Mouse (Mus musculus): ENCODE data around the gene Rasa4. TPM values are rescaled to one million over a fixed set of nuclear protein-coding genes. Genes with fewer than 3 reads are reported as not detected.
A peak's percentile ranks its signal among the peaks of the same experiment; 100 is the strongest.
"Not testable (repeated sequence)": the region's sequence is repeated elsewhere in the genome, so short reads cannot be mapped to it uniquely, and the experiment has no call there.

The Rasa4 gene
- total RNA-seq (2021): 1 to 10 TPM; 5.5 to 6.3 TPM

DNA sequence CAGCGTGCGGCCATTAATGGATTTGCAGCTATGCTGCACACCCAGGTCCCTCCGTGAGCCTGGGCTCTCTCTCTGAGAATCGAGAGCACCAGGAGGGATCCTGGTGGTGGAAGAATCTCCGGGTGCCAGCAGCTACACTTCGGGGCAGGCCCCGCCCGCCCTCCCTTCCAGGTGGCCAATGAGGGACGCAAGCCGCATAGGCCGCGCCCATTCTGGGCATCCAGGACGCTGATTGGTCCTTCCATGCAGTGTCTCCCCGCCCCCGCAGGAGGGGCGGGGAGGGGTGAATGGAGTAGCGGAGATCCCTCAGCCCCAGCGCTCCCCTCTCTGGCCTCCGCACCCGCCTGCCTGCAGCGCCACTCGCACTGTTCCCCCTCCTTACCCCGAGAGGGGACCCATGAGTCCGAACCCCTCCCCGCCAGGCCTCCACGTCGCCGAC, at the start of gene Rasa4:
Gene Rasa4, plus strand, starts transcription at position 248 of the 439 bp plus-strand sequence.
- DNase-seq: peak; percentile 94 to 95
- intact Hi-C loops (cut with DNase I): no loop called here

- intact Hi-C loops (cut with DNase I): no loop called here
- DNase-seq: no peak
These were observed 48.8 kb upstream of the Rasa4 start for GRCm38 (mm10) chr5:136034868-136035267.

GRCm38 (mm10) chr5:136035285-136035684, 48.4 kb upstream of the Rasa4 start:
- intact Hi-C loops (cut with DNase I): no loop called here
- DNase-seq: no peak

GRCm38 (mm10) chr5:136036667-136037066, 47.0 kb upstream of the Rasa4 start:
- DNase-seq: no peak

DNA sequence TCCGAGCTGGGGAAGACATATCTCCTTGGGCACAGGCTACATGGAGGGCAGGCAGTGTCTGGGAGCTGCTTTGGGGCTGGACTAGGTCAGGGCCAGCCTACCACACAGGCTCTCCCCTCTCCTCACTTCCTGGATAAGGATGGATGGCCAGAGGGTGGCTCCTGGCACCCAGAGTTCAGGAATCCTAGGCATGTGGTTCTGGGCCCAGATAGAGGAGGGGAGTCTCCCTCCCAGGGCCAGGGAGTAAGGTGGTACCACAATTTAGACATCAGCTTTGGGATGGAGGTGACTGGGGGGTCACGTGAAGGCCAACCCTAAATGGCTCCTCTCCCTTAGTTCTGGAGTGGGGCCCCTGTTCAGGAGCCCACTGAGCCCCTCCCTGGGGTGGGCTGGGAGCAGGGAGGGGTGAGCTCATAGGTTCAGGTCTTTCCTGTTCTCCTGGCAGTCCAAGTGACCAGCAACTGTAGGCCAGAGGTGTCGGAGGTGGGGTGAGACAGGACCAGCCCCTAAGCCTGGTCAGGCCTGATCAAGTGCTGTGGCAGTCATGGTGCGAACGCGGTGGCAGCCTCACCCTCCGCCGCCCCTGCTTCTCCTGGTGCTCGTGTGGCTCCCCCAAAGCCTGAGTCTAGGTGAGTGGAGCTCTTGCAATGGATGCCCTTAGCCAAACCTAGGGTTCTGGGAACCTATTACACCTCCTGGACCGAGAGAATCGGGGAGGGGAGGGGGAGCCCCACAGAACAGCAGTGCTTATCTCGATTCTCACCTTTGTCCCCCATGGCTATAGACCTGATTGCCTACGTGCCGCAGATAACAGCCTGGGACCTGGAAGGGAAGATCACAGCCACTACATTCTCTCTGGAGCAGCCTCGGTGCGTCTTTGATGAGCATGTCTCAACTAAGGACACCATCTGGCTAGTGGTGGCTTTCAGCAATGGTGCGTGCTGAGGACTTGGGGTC, 45.2 kb upstream of the Rasa4 start, which contains the start of gene Upk3b:
Gene Upk3b, plus strand, starts transcription at position 239 of the 957 bp plus-strand sequence.
- no peak for DNase-seq
- intact Hi-C loops (cut with DNase I): no loop called here

More at GRCm38 (mm10) chr5:136036667-136037066, 47.0 kb upstream of the Rasa4 start:
- intact Hi-C loops (cut with DNase I): no loop called here

DNA sequence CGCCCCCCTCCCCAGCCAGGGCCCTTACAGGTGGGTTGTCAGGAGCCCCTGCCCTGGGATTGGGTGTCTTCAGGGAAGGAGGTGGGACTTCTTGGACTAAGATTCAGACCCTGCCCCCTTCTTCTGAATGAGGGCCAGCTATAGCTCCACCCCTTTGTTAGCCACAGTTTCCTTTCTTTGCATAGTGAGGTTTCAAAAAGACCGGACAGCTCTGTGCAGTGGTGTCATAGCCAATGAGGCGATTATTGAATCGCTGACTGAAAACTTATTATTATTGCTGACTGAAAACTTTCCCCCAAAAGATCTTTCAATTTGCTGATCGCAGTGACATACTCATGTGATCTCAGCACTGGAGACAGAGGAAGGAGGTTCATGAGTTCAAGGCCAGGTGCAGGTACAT, 43.5 kb upstream of the Rasa4 start:
- DNase-seq: no peak

DNA sequence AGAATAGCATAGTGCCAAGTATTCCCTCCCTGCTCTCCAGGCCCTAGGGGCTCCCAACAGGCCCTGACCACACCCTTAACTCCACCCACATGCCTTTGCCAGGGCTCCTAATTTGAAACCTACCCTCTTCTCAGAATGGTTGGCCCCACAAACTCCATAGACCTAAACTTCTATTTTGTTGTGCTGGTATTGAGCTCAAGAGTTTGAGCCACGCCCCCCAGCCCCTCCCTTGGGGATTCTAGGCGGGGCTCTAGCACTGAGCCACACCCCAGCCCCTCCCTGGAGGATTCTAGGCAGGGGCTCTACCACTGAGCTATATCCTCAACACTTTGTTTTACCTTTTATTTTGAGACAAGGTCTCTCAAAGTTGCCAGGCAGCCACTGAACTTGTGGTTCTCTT, 42.5 kb upstream of the Rasa4 start:
- no peak for DNase-seq
- intact Hi-C loops (cut with DNase I): no loop called here

More for the DNA sequence above, 43.5 kb upstream of the Rasa4 start:
- intact Hi-C loops (cut with DNase I): no loop called here

DNA sequence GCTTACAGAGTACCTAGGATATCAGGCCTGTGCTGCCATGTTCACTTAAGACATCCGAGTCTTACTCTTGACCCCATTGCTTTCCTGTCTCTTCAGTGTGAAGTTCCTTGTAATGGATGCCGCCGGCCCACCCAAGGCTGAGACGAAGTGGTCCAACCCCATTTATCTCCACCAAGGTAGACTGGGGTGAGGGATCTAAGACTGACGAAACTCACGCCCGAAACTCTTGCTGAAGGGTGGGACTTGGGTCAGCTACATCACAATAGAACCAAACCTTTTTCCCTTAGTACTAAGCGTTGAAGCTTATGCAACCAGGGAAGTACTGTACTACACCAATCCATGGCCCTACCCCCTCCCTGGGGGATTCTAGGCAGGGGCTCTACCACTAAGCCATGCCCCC, 42.0 kb upstream of the Rasa4 start:
- DNase-seq: no peak
- intact Hi-C loops (cut with DNase I): no loop called here

- DNase-seq: no peak
- intact Hi-C loops (cut with DNase I): loop anchor here (5.0 kb wide), 2 partner anchors 63 to 142 kb away; partner anchors contain the start of gene Zp3
These were observed 38.9 kb upstream of the Rasa4 start for GRCm38 (mm10) chr5:136044865-136045264.

GRCm38 (mm10) chr5:136045408-136045807, 38.3 kb upstream of the Rasa4 start:
- DNase-seq: peak in 1 of 2 experiments; percentile 20
- intact Hi-C loops (cut with DNase I): loop anchor here (5.0 kb wide), 2 partner anchors 63 to 142 kb away; partner anchors contain the start of gene Zp3

GRCm38 (mm10) chr5:136045987-136046386, 37.7 kb upstream of the Rasa4 start:
- DNase-seq: peak; percentile 82 to 92
- intact Hi-C loops (cut with DNase I): loop anchor here (1.0 to 5.0 kb wide), 4 partner anchors 15 to 141 kb away; partner anchors contain the start of gene Zp3

DNA sequence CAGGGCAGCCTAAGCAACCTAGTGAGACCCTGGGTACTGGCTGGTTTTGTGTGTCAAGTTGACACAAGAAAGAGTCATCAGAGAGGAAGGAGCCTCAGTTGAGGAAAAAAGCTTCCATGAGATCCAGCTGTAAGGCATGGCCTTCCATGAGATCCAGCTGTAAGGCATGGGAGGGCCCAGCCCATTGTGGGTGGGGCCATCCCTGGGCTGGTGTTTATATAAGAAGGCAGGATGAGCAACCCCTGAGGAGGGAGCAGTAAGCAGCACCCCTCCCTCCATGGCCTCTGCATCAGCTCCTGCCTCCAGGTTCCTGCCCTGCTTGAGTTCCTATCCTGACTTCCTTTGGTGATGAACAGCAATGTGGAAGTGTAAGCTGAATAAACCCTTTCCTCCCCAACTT, 35.2 kb upstream of the Rasa4 start:
- not testable (repeated sequence) for DNase-seq
- intact Hi-C loops (cut with DNase I): loop anchor here (5.0 kb wide), 2 partner anchors 66 to 139 kb away; partner anchors contain the start of gene Zp3

GRCm38 (mm10) chr5:136049926-136050325, 33.8 kb upstream of the Rasa4 start:
- no peak for DNase-seq
- intact Hi-C loops (cut with DNase I): loop anchor here (5.0 kb wide), 2 partner anchors 68 to 137 kb away; partner anchors contain the start of gene Zp3

- intact Hi-C loops (cut with DNase I): no loop called here
- DNase-seq: peak; percentile 61 to 63
These were observed 32.3 kb upstream of the Rasa4 start for GRCm38 (mm10) chr5:136051231-136052085.

DNA sequence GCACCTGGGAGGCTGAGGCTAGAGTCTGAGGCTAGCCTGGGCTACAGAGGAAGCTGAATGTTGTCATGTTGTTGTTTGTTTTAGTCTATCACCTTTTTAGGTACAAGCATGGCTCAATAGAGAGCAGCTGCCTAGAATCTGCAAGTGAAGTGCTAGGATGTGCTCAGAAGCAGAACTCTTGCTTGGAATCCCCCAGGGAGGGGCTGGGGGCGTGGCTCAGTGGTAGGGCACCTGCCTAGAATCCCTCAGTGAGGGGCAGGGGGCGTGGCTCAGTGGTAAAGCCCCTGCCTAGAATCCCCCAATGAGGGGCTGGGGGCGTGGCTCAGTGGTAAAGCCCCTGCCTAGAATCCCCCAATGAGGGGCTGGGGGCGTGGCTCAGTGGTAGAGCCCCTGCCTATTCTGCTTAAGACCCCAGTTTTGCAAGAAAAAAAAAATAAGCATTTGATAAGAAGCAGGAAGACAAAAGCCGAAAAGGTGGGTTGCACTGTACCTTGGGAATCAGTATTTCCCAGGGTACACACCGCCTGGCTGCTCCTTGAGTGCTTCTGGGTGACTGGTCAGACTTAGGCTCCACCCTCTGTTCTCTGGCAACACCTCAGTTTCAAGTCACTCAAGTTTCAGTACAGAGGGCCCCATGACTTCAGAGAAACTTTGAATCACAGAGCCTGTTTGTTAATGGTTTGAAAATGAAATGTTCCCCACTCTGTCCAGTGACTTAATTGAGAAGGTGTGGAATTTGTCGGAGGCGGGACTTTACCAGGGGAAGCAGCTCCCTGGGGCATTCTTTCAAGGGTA, 30.7 kb upstream of the Rasa4 start:
- intact Hi-C loops (cut with DNase I): no loop called here

GRCm38 (mm10) chr5:136054301-136055077, 29.2 kb upstream of the Rasa4 start, which contains the start of gene Upk3bl:
Gene Upk3bl (plus strand): TSS chr5:136054492.
- intact Hi-C loops (cut with DNase I): no loop called here
- no peak for DNase-seq

More for the DNA sequence above, 30.7 kb upstream of the Rasa4 start:
- DNase-seq: no peak

DNA sequence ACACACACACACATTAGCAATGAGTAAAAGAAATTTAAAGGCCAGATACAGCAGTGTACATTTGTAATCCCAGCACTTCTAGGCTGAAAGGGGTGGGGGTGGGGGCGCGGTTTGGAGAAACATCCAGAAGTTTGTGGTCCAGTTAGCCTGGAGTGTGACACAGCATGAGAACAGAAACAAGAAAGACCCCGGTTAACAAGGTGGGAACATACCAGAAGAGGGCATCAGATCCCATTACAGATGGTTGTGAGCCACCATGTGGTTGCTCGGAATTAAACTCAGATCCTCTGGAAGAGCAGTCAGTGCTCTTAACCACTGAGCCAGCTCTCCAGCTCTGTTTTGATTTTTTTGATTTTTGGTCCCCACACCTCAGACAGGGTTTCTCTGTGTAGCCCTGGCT, 27.7 kb upstream of the Rasa4 start:
- intact Hi-C loops (cut with DNase I): no loop called here
- DNase-seq: no peak

- DNase-seq: no peak
- intact Hi-C loops (cut with DNase I): no loop called here
These were observed 26.6 kb upstream of the Rasa4 start for GRCm38 (mm10) chr5:136057085-136057484.

DNA sequence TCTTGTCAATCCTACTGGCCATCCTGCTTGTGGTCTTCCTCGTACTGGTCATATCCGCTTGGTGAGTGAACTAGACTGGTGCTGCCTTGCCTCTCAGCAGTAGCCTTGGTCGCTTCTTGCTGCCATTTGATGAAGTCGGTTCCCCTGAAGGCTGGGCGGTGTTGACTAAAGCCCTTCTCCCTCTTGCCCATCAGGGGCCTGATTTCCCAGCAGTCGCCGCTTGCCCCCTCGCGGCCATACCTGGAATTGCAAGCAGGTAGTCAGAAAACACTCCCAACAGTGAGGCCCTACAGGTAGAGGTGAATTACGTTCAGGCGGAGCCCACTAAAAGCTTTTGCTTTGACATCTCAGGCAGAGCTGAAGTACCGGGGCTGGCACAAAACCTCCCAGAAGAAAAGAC, 22.1 kb upstream of the Rasa4 start:
- intact Hi-C loops (cut with DNase I): loop anchor here (1.0 to 2.0 kb wide), 4 partner anchors 15 to 184 kb away; no protein-coding TSS in a partner anchor
- peak; percentile 79 to 90 for DNase-seq
